ENCODE assay signal across 28 mouse cellular contexts in genomic region chr7:24856460-24857120, GRCm38 (mm10). TPM values are rescaled to one million over a fixed set of nuclear protein-coding genes. Genes with fewer than 3 reads are reported as not detected.
DNase-seq lines count a peak whose midpoint lies in the region; ATAC-seq and TF ChIP-seq lines count a peak whose summit lies in the region.
"Had no signal": no experiment of that assay in that cellular context is flagged by ENCODE, and none has a peak within 500 bp of the region (broad histone marks: within the 10 kb centered on the region; RNA-seq: fewer than 3 reads in every experiment).

No protein-coding gene starts in this region.

- H3K9me3 ChIP-seq in lung, postnatal 0 days (ENCODE audit: low read length): no peaks in the 10 kb centered on the region
- H3K9me3 ChIP-seq in liver, embryonic 13.5 days (replicated peaks): no peaks in the 10 kb centered on the region
- no peaks in the 10 kb centered on the region for H3K9me3 ChIP-seq in hindbrain, postnatal 0 days (ENCODE audit: low read length)
- H3K9me3 ChIP-seq: hindbrain, embryonic 13.5 days; limb, embryonic 12.5 days; stomach, embryonic 15.5 days had no signal

- H3K9ac ChIP-seq in lung, postnatal 0 days (replicated peaks; ENCODE audit: low read depth): no peak overlapping the region
- 0 out of 2 replicates have a peak overlapping the region, but pooled peaks have one; percentile 72 for H3K9ac ChIP-seq in liver, embryonic 13.5 days
- H3K9ac ChIP-seq in hindbrain, postnatal 0 days (replicated peaks; ENCODE audit: low read length): no peak overlapping the region
- H3K9ac ChIP-seq: hindbrain, embryonic 13.5 days; limb, embryonic 12.5 days; stomach, embryonic 15.5 days had no signal

- H3K4me3 ChIP-seq in lung, postnatal 0 days (ENCODE audit: low read depth, low read length): no peak overlapping the region
- no peak overlapping the region for H3K4me3 ChIP-seq in liver, embryonic 13.5 days (replicated peaks)
- H3K4me3 ChIP-seq in hindbrain, postnatal 0 days (ENCODE audit: low read length): no peak overlapping the region
- H3K4me3 ChIP-seq: hindbrain, embryonic 13.5 days; layer of hippocampus, adult 2 months; limb, embryonic 12.5 days; stomach, embryonic 15.5 days had no signal

- 49% methylated on average over 6 of the region's 6 CpGs for WGBS in lung, postnatal 0 days
- 36% methylated on average over 6 of the region's 6 CpGs for WGBS in liver, embryonic 13.5 days (ENCODE audit: insufficient replicate concordance)
- 36% methylated on average over 6 of the region's 6 CpGs for WGBS in hindbrain, postnatal 0 days

- no peaks in the 10 kb centered on the region for H3K36me3 ChIP-seq in lung, postnatal 0 days (ENCODE audit: insufficient read depth, low read length)
- H3K36me3 ChIP-seq in liver, embryonic 13.5 days: no peaks in the 10 kb centered on the region
- H3K36me3 ChIP-seq in hindbrain, postnatal 0 days (ENCODE audit: insufficient read depth, low read length): no peaks in the 10 kb centered on the region
- H3K36me3 ChIP-seq: G1E; hindbrain, embryonic 13.5 days; limb, embryonic 12.5 days; stomach, embryonic 15.5 days had no signal

- no peaks in the 10 kb centered on the region for H3K4me1 ChIP-seq in lung, postnatal 0 days (ENCODE audit: insufficient read depth, low read depth, low read length)
- H3K4me1 ChIP-seq in liver, embryonic 13.5 days (replicated peaks): peaks cover 96% of the 10 kb centered on the region
- H3K4me1 ChIP-seq in hindbrain, postnatal 0 days (ENCODE audit: insufficient read depth, low read length): no peaks in the 10 kb centered on the region
- H3K4me1 ChIP-seq: hindbrain, embryonic 13.5 days; limb, embryonic 12.5 days; stomach, embryonic 15.5 days had no signal

- no peak overlapping the region for H3K4me2 ChIP-seq in lung, postnatal 0 days (replicated peaks; ENCODE audit: low read depth, low read length)
- no peak overlapping the region for H3K4me2 ChIP-seq in liver, embryonic 13.5 days
- no peak overlapping the region for H3K4me2 ChIP-seq in hindbrain, postnatal 0 days (ENCODE audit: low read depth, low read length)
- H3K4me2 ChIP-seq: hindbrain, embryonic 13.5 days; limb, embryonic 12.5 days; stomach, embryonic 15.5 days had no signal

- DNase-seq in lung, postnatal 0 days (ENCODE audit: low spot score): peak; percentile 8
- DNase-seq in lung, postnatal 25 days (ENCODE audit: low spot score): no peak
- peak; percentile 32 for DNase-seq in ZHBTc4 (ENCODE audit: low read depth, low spot score)
- DNase-seq in liver, embryonic 13.5 days: no peak
- DNase-seq in retina, embryonic 14.5 days (ENCODE audit: low spot score): peak; percentile 61
- DNase-seq in hindbrain, postnatal 0 days (ENCODE audit: low spot score): no peak
- DNase-seq in layer of hippocampus, postnatal 14 days (ENCODE audit: low spot score in 2 of 2): no peak
- DNase-seq: cerebellum, adult 8-10 months; gastrocnemius, postnatal 25 days; kidney, adult 8-10 months; kidney, postnatal 14 days; lung, adult 2 months; midbrain, embryonic 14.5 days had no signal

- no peaks in the 10 kb centered on the region for H3K27me3 ChIP-seq in lung, postnatal 0 days (replicated peaks; ENCODE audit: insufficient read depth, low read length)
- H3K27me3 ChIP-seq in liver, embryonic 13.5 days: no peaks in the 10 kb centered on the region
- no peaks in the 10 kb centered on the region for H3K27me3 ChIP-seq in hindbrain, postnatal 0 days (ENCODE audit: insufficient read depth, low read length)
- H3K27me3 ChIP-seq: hindbrain, embryonic 13.5 days; limb, embryonic 12.5 days; stomach, embryonic 15.5 days had no signal

- TF ChIP-seq CTCF in lung, postnatal 0 days (IDR thresholded peaks at IDR 0.05): no peak
- TF ChIP-seq CTCF in hindbrain, postnatal 0 days (IDR thresholded peaks at IDR 0.05; ENCODE audit: low read depth): no peak

- no peak for TF ChIP-seq EP300 in lung, postnatal 0 days (IDR thresholded peaks at IDR 0.05)

- no peak for ATAC-seq in lung, postnatal 0 days
- ATAC-seq in liver, embryonic 13.5 days (ENCODE audit: low read depth): no peak
- no peak for ATAC-seq in hindbrain, postnatal 0 days
- no peak for ATAC-seq in activated CD4-positive, CD25-positive, alpha-beta regulatory T cell, adult 4 months

- H3K27ac ChIP-seq in lung, postnatal 0 days (ENCODE audit: low read length): no peak overlapping the region
- H3K27ac ChIP-seq in liver, embryonic 13.5 days: peak overlapping the region; percentile 97
- H3K27ac ChIP-seq in hindbrain, postnatal 0 days: no peak overlapping the region
- H3K27ac ChIP-seq: hindbrain, embryonic 13.5 days; layer of hippocampus, adult 2 months; limb, embryonic 12.5 days; stomach, embryonic 15.5 days had no signal

RNA-seq across cellular contexts. Expression of gene Gm9844, which starts 5.4 kb away (rescaled TPM):
- 13.3 and 13.8 TPM in 2 replicates for polyA plus RNA-seq in lung, postnatal 0 days (2015; fragmentation: Nextera tagmentation; extraction: Ambion mirVana)
- 1.9 and 2.5 TPM in 2 replicates for polyA plus RNA-seq in liver, embryonic 13.5 days (2015; fragmentation: Nextera tagmentation; extraction: Ambion mirVana)
- 0.79 and 2.5 TPM in 2 replicates for total RNA-seq in hindbrain, postnatal 0 days (2014; rRNA removed)
- 31.9 and 32.5 TPM in 2 replicates for polyA plus RNA-seq in hindbrain, postnatal 0 days (2015; fragmentation: Nextera tagmentation; extraction: Ambion mirVana)
- 10 to 100 TPM; 17.0 to 65.7 TPM for polyA plus RNA-seq in activated CD4-positive, CD25-positive, alpha-beta regulatory T cell, adult 4 months (2017; shearing (Covaris generic))
- total RNA-seq in layer of hippocampus, postnatal 14 days (2021): 1 to 10 TPM; 1.3 to 2.1 TPM
- total RNA-seq: adrenal gland, adult 18-20 months; G1E; gastrocnemius, postnatal 25 days; left cerebral cortex, adult 8-10 months had no signal

RNA-seq across cellular contexts. Expression of gene Lypd4, which starts 13.2 kb away (rescaled TPM):
- polyA plus RNA-seq in lung, postnatal 0 days (2015; fragmentation: Nextera tagmentation; extraction: Ambion mirVana): not detected in 2 replicates
- not detected in 2 replicates for polyA plus RNA-seq in liver, embryonic 13.5 days (2015; fragmentation: Nextera tagmentation; extraction: Ambion mirVana)
- total RNA-seq in hindbrain, postnatal 0 days (2014; rRNA removed): not detected in 2 replicates
- polyA plus RNA-seq in hindbrain, postnatal 0 days (2015; fragmentation: Nextera tagmentation; extraction: Ambion mirVana): not detected in 2 replicates
- not detected for polyA plus RNA-seq in activated CD4-positive, CD25-positive, alpha-beta regulatory T cell, adult 4 months (2017; shearing (Covaris generic))
- not detected for total RNA-seq in layer of hippocampus, postnatal 14 days (2021)
- total RNA-seq: adrenal gland, adult 18-20 months; adrenal gland, postnatal 4 days; gastrocnemius, postnatal 25 days; layer of hippocampus, adult 2 months; left cerebral cortex, adult 8-10 months had no signal
- polyA plus RNA-seq: embryonic facial prominence, embryonic 14.5 days; G1E; heart, embryonic 16.5 days; hindbrain, embryonic 13.5 days; intestine, embryonic 14.5 days; limb, embryonic 12.5 days; lung, adult 2 months; midbrain, embryonic 14.5 days; neural tube, embryonic 14.5 days; stomach, embryonic 15.5 days; thymus, postnatal 0 days; urinary bladder, adult 2 months had no signal

RNA-seq across cellular contexts. Expression of gene Dmrtc2, which starts 13.3 kb away (rescaled TPM):
- not detected in 2 replicates for polyA plus RNA-seq in lung, postnatal 0 days (2015; fragmentation: Nextera tagmentation; extraction: Ambion mirVana)
- polyA plus RNA-seq in liver, embryonic 13.5 days (2015; fragmentation: Nextera tagmentation; extraction: Ambion mirVana): not detected in 2 replicates
- total RNA-seq in hindbrain, postnatal 0 days (2014; rRNA removed): 1.7 TPM in 1 of 2 replicates, not detected in the other
- 0.10 and 0.18 TPM in 2 replicates for polyA plus RNA-seq in hindbrain, postnatal 0 days (2015; fragmentation: Nextera tagmentation; extraction: Ambion mirVana)
- not detected for polyA plus RNA-seq in activated CD4-positive, CD25-positive, alpha-beta regulatory T cell, adult 4 months (2017; shearing (Covaris generic))
- total RNA-seq in layer of hippocampus, postnatal 14 days (2021): not detected
- total RNA-seq: adrenal gland, adult 18-20 months; G1E; gastrocnemius, postnatal 25 days; layer of hippocampus, adult 2 months; left cerebral cortex, adult 8-10 months had no signal
- polyA plus RNA-seq: embryonic facial prominence, embryonic 14.5 days; G1E; heart, embryonic 16.5 days; intestine, embryonic 14.5 days; limb, embryonic 12.5 days; lung, adult 2 months; midbrain, embryonic 14.5 days; neural tube, embryonic 14.5 days; stomach, embryonic 15.5 days; urinary bladder, adult 2 months had no signal

RNA-seq across cellular contexts. Expression of gene Rps19, which starts 27.6 kb away (rescaled TPM):
- 2,947 and 3,302 TPM in 2 replicates for polyA plus RNA-seq in lung, postnatal 0 days (2015; fragmentation: Nextera tagmentation; extraction: Ambion mirVana)
- 1,483 and 1,612 TPM in 2 replicates for polyA plus RNA-seq in liver, embryonic 13.5 days (2015; fragmentation: Nextera tagmentation; extraction: Ambion mirVana)
- total RNA-seq in hindbrain, postnatal 0 days (2014; rRNA removed): 483 and 611 TPM in 2 replicates
- polyA plus RNA-seq in hindbrain, postnatal 0 days (2015; fragmentation: Nextera tagmentation; extraction: Ambion mirVana): 1,228 and 1,333 TPM in 2 replicates
- polyA plus RNA-seq in activated CD4-positive, CD25-positive, alpha-beta regulatory T cell, adult 4 months (2017; shearing (Covaris generic)): over 10,000 TPM; 11,194 to 11,919 TPM
- 100 to 1,000 TPM; 452 TPM for total RNA-seq in layer of hippocampus, postnatal 14 days (2021)

RNA-seq across cellular contexts. Expression of gene Cd79a, which starts 40.6 kb away (rescaled TPM):
- polyA plus RNA-seq in lung, postnatal 0 days (2015; fragmentation: Nextera tagmentation; extraction: Ambion mirVana): 3.2 and 4.3 TPM in 2 replicates
- 0.51 and 0.61 TPM in 2 replicates for polyA plus RNA-seq in liver, embryonic 13.5 days (2015; fragmentation: Nextera tagmentation; extraction: Ambion mirVana)
- total RNA-seq in hindbrain, postnatal 0 days (2014; rRNA removed): 0.10 and 0.11 TPM in 2 replicates
- 0.63 and 0.93 TPM in 2 replicates for polyA plus RNA-seq in hindbrain, postnatal 0 days (2015; fragmentation: Nextera tagmentation; extraction: Ambion mirVana)
- 10 to 100 TPM in 1 of 2 experiments, 1 to 10 TPM in 1; 1.7 to 22.3 TPM for polyA plus RNA-seq in activated CD4-positive, CD25-positive, alpha-beta regulatory T cell, adult 4 months (2017; shearing (Covaris generic))
- under 1 TPM; 0.37 to 0.43 TPM for total RNA-seq in layer of hippocampus, postnatal 14 days (2021)
- total RNA-seq: layer of hippocampus, adult 2 months had no signal

Comparison
In these comparisons a context has a peak if more than half of its experiments do, and no peak if none do; other contexts are left out.
1. DNase-seq: peak in lung, postnatal 0 days (single experiment), ZHBTc4 (single experiment) and retina, embryonic 14.5 days (single experiment); none in lung, postnatal 25 days (single experiment), liver, embryonic 13.5 days (single experiment), hindbrain, postnatal 0 days (single experiment) and layer of hippocampus, postnatal 14 days (0 of 2).